Mouse (Mus musculus) hindbrain, embryonic 15.5 days (tissue): ENCODE data around the gene Kif19a. TPM values are rescaled to one million over a fixed set of nuclear protein-coding genes. Genes with fewer than 3 reads are reported as not detected.

Source experiments
- ATAC-seq: fragments of 200-750 bp; cut with Nextera tagmentation; 2 replicates; pipeline ENCODE4 v1.8.0; 2017; ENCODE audit warnings: low read depth, moderate number of reproducible peaks, moderate TSS enrichment; ENCODE audit not compliant: low FRiP score
- H3K27ac ChIP-seq: fragments of 300-500 bp; sonication (generic); replicated peaks from 2 replicates; pipeline ENCODE4 v1.5.1; 2015; ENCODE audit warnings: mild to moderate bottlenecking, inconsistent platforms
- H3K27me3 ChIP-seq: fragments of 300-500 bp; sonication (generic); 2 replicates; pipeline ENCODE4 v1.6.1; 2015; ENCODE audit warnings: control low read depth, inconsistent platforms
- H3K36me3 ChIP-seq: fragments of 300-500 bp; sonication (generic); 2 replicates; pipeline ENCODE4 v1.6.1; 2015; ENCODE audit warnings: control low read depth, inconsistent platforms
- H3K4me1 ChIP-seq: fragments of 300-500 bp; sonication (generic); replicated peaks from 2 replicates; pipeline ENCODE4 v1.6.1; 2015; ENCODE audit warnings: control low read depth, inconsistent platforms
- H3K4me2 ChIP-seq: fragments of 300-500 bp; sonication (generic); 2 replicates; pipeline ENCODE4 v1.6.1; 2015; ENCODE audit warnings: moderate library complexity, mild to moderate bottlenecking, inconsistent platforms
- H3K4me3 ChIP-seq: fragments of 300-500 bp; sonication (generic); 2 replicates; pipeline ENCODE4 v1.5.1; 2015; ENCODE audit warnings: mild to moderate bottlenecking, inconsistent platforms
- H3K9ac ChIP-seq: fragments of 300-500 bp; sonication (generic); 2 replicates; pipeline ENCODE4 v1.6.1; 2015; ENCODE audit warnings: inconsistent platforms
- H3K9me3 ChIP-seq: fragments of 300-500 bp; sonication (generic); 2 replicates; pipeline ENCODE4 v1.6.1; 2016; ENCODE audit warnings: control low read depth, inconsistent platforms
- WGBS: fragments of 180-500 bp; shearing (Covaris S2); methylation state at CpG from one replicate; pipeline ENCODE4 v1.1.7; 2015; 5-methylcytosine and 5-hydroxymethylcytosine counted together
- polyA plus RNA-seq: library from polyadenylated mRNA; unstranded; fragments of >200 nt; fragmentation: Nextera tagmentation; extraction: Ambion mirVana; gene quantifications from 2 replicates; pipeline ENCODE4 v1.2.1, GENCODE M21; 2015

The Kif19a gene
- polyA plus RNA-seq: 0.51 and 0.93 TPM in 2 replicates

DNA sequence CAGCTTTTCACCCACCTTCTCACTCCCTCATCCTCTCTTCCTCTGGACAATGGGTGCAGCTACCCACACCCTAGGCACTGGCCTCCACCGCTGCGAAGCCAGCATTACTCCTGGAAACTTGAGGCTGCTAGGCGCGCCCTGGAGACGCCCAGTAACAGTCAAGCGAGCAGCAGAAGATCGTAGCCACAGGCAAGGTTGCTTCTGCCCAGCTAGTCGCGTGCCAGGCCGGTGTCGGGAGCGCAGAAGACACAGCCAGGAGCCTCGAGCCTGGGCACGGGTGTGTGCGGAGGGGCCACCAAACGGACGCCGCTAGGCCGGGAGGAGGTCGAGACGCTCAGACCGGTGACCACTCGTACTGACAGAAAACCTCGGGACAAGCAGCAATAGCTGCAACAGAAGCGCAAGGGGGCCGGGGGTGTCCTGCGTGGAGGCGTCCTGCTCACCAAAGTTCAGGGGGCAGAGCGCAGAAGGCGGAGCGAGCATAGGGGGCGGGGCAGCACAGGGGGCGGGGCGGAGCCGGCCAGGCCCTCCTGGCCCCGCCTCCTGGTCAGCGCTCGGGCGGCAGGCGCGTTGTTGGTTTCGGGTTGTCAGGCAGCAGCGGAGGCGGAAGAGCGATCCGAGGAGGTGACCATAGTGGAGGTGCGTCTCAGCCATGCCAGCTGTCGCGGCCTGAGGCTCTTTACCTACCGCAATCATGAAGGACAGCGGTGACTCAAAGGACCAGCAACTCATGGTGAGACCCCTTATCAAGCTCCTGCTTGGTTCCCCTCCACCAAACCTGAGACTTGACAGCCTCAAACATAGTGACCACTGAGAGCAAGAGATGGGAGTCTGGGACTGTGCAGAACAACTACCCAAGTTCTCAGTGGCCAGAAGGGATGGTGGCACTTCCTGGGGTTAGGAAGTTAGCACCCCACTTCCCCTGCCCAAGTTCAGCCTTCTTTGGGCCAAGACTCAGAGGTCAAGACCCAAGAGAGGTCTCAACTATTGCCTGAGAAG lies at the start of gene Kif19a:
Gene Kif19a, plus strand, starts transcription at position 569 of the 999 bp plus-strand sequence.
- peak within 1 kb of the TSS; percentile 29 for H3K9ac ChIP-seq
- H3K4me1 ChIP-seq: peaks cover 11% of the 10 kb centered on the region
- peak within 1 kb of the TSS; percentile 92 for H3K4me2 ChIP-seq
- WGBS: 2% methylated on average over 45 of the region's 51 CpGs
- H3K27ac ChIP-seq: no peak within 1 kb of the TSS
- no peaks in the 10 kb centered on the region for H3K9me3 ChIP-seq
- H3K4me3 ChIP-seq: peak within 1 kb of the TSS; percentile 48
- peaks cover 23% of the 10 kb centered on the region for H3K27me3 ChIP-seq
- ATAC-seq: peak; percentile 63
- H3K36me3 ChIP-seq: no peaks in the 10 kb centered on the region

DNA sequence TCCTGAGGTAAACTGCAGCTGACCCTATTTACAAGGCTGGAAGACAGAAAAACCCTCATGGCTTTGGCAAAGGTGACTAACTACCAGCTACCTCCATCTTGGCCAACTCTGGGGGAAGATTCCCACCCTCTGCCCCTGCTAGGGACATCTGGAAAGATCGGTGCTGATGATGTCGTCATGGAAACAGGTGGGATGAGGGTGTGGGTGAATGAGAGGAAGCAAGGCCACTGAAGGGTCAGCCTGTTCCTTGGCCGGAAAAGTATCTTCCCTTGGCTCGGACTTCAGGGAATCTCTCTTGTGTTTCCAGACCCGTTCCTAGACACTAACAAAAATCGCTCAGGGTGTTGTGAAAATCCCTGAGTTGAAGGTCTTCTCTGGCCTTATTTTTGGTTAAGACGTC lies 49.7 kb upstream of the Kif19a start:
- H3K27ac ChIP-seq: no peak overlapping the region
- no peaks in the 10 kb centered on the region for H3K27me3 ChIP-seq
- H3K9ac ChIP-seq: no peak overlapping the region
- no peak for ATAC-seq
- H3K36me3 ChIP-seq: no peaks in the 10 kb centered on the region
- no peaks in the 10 kb centered on the region for H3K9me3 ChIP-seq
- H3K4me2 ChIP-seq: no peak overlapping the region
- H3K4me3 ChIP-seq: no peak overlapping the region
- H3K4me1 ChIP-seq: peaks cover 8% of the 10 kb centered on the region; the same call in 1 of the 2 replicates
- 61% methylated on average over 7 of the region's 7 CpGs for WGBS

DNA sequence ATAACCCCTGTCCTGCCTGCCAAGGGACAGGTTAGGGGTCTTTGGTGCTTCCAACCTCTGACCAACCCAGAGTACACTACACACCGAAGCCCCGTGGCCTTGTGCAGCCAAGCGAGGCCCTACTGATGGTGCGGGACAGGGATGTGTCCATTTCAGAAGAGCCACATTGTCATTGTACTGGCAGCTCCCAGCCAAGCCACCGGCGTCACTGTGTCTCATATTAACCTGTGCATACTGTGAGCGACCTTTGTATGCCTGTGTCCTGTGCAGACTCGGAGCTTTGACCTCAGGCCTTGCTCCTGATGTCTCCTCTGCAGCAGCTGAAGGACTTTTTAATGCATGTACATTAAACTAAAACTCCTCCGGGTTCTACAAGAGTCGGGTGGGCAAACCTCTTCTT lies 44.7 kb upstream of the Kif19a start:
- Histone ChIP-seq H3K9ac (no peak overlapping the region), H3K4me3 (no peak overlapping the region), H3K9me3 (no peaks in the 10 kb centered on the region), H3K4me2 (no peak overlapping the region), H3K27ac (no peak overlapping the region), H3K4me1 (0 out of 2 replicates have a peak, but pooled peaks cover under 1% of the 10 kb centered on the region), H3K36me3 (no peaks in the 10 kb centered on the region), H3K27me3 (no peaks in the 10 kb centered on the region)
- no peak for ATAC-seq
- 90% methylated on average over 10 of the region's 10 CpGs for WGBS

DNA sequence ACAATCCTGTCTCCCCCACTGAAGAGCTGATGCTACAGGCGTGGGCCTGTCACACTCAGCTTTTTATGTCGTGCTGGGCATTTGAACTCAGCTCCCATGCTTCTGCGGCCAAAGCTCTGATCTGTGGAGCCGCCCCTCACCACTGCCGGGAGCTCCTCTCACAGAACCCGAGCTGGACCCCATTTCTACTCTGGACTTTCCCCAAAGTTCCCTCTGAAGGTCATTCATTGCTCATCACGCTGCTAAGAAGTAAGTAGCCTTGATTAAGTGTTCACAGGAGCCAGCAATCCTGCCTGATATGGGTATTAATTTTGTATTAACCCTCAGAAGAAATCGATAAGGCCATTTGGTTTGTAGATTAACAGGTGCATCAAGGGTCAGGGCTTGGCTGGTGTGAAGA lies 42.8 kb upstream of the Kif19a start:
- H3K36me3 ChIP-seq: no peaks in the 10 kb centered on the region
- no peak for ATAC-seq
- WGBS: 87% methylated on average over 8 of the region's 8 CpGs

DNA sequence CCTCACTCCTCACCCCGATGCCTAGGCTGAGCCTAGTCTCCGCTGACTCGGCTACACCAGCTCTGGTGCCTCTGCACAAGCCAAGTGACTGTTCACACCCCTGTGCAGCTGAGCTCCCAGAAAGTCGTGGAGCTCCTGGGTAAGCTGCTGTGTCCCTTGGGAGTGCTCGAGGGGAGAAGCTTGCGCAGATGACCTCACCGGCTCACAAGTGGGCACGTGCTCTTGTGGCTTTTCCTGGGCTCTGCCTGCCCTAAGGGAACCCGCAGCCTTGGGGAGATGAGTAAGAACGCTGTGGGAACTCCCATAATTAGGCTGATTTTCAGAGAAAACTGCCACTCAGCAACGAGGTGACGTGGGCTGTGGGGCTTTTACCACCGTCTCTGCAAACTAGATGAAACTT lies 42.2 kb upstream of the Kif19a start:
- Histone ChIP-seq H3K27me3 (no peaks in the 10 kb centered on the region), H3K4me1 (peaks cover 14% of the 10 kb centered on the region), H3K9me3 (no peaks in the 10 kb centered on the region), H3K4me3 (no peak overlapping the region), H3K27ac (no peak overlapping the region), H3K4me2 (no peak overlapping the region), H3K36me3 (no peaks in the 10 kb centered on the region), H3K9ac (no peak overlapping the region)
- ATAC-seq: no peak
- WGBS: 77% methylated on average over 13 of the region's 13 CpGs

More for the DNA sequence above, 42.8 kb upstream of the Kif19a start:
- Histone ChIP-seq H3K4me2 (no peak overlapping the region), H3K27me3 (no peaks in the 10 kb centered on the region), H3K9me3 (no peaks in the 10 kb centered on the region), H3K27ac (no peak overlapping the region), H3K9ac (no peak overlapping the region), H3K4me3 (no peak overlapping the region), H3K4me1 (peaks cover 8% of the 10 kb centered on the region)

DNA sequence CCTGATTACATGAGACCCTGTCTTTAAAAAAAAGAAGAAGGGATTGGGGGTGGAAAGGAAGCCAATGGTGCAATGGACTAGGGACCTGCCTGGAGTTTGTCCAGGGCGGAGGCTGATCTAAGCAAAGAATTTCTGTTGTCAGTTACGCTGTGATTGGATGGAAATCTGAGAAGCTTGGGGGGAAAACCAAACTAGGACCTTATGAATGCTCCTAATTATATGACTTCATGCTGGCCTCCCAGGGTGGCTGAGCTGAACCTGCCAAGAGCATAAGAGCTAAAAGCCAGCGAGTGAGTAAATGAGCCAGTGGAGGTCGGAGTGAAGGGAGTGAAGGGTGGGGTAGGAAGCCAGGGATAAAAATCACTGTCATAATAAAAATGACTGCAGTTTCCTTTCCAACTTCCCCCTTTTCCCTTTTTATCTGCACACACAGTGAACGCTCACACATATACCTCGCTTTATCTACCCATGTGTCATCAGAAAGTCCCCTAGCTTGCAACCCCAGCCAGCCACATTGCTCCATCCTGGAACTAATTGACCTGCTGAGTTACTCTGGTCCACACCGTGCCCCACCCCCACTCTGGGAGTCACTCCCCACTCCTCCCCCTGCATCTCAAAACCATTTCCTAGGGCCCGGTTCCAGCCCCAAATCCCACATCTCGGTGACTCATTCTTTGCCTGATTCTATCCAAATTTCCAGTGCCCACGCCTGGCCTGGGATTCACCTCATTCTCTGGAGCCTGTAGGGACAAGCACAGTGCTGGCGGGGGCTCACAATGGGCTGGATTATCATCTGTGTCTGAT lies 40.2 kb upstream of the Kif19a start:
- H3K9me3 ChIP-seq: no peaks in the 10 kb centered on the region
- no peak overlapping the region for H3K27ac ChIP-seq
- H3K36me3 ChIP-seq: no peaks in the 10 kb centered on the region
- 62% methylated on average over 11 of the region's 11 CpGs for WGBS
- no peak overlapping the region for H3K4me3 ChIP-seq
- H3K9ac ChIP-seq: no peak overlapping the region
- peaks cover 29% of the 10 kb centered on the region for H3K4me1 ChIP-seq
- ATAC-seq: no peak
- H3K27me3 ChIP-seq: no peaks in the 10 kb centered on the region
- no peak overlapping the region for H3K4me2 ChIP-seq

DNA sequence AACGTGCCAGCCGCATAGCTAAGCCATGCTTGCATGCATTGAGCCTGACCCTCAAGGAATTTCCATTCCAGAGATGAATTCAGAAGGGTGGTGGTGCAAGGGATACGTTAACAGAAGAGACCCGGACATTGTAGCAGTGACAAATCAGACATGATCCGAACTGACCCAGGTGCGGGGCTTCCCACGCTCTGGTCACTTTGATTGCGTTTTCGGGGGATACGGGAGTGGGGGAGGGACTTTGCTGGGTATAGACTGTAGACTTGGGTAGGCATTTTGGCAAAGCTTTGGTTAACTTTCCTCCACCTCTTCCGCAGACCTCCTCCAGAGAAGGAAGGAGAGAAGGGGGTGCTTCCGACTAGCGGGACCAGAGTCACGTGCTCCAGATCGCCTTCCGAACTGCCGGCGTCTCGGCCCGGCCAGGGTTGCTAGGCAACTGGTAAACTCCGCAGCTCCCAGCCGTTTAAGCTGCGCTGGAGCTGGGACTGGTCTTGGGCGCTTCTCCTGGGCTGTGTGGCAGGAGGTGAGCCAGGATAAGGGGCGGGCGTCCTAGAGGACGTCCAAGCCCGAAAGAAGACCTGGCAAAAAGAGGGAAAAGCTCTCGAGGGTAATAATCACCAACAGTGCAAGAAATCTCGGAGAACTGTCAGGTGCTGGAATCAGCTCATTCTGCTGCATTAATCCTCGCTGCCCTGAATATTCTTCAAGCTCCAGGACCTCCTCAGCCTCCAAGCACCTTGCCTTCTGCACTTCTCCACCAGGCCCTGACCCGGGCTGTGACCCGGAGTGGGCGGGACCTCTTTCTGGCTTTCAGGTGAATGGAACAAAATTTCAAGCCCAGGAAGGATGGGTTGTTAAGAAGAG lies 38.0 kb upstream of the Kif19a start, which contains the start of gene Dnaic2:
Gene Dnaic2, plus strand, starts transcription at position 444 of the 861 bp plus-strand sequence.
- 7% methylated on average over 34 of the region's 34 CpGs for WGBS

DNA sequence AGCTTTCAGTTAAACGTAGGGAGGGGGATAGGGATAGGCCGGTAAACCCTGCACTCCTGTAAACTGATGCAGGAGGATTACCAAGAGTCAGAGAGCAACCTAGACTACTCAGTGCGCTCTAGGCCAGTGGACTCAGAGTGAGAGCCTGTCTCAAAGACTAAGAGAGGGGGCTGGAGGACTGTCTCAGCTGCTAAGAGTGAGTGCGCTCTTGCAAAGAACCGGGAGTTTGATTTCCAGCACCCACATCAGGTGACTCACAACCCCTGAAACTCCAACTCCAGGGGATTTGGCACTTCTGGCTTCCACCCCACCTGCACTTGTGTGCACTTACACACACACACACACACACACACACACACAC lies 37.4 kb upstream of the Kif19a start:
- Histone ChIP-seq H3K9ac (peak overlapping the region; percentile 28; the same call in 1 of the 2 replicates), H3K4me1 (peaks cover 29% of the 10 kb centered on the region), H3K27ac (0 out of 2 replicates have a peak overlapping the region, but pooled peaks have one; percentile 30), H3K4me2 (peak overlapping the region; percentile 82), H3K4me3 (peak overlapping the region; percentile 39), H3K27me3 (no peaks in the 10 kb centered on the region), H3K9me3 (no peaks in the 10 kb centered on the region), H3K36me3 (no peaks in the 10 kb centered on the region)
- no peak for ATAC-seq
- WGBS: 34% methylated on average over 5 of the region's 5 CpGs

More for the DNA sequence above, 38.0 kb upstream of the Kif19a start, which contains the start of gene Dnaic2:
- Histone ChIP-seq H3K4me3 (peak within 1 kb of the TSS; percentile 39), H3K36me3 (no peaks in the 10 kb centered on the region), H3K9ac (peak within 1 kb of the TSS; percentile 28), H3K4me2 (peak within 1 kb of the TSS; percentile 82), H3K27me3 (no peaks in the 10 kb centered on the region), H3K4me1 (peaks cover 29% of the 10 kb centered on the region), H3K9me3 (no peaks in the 10 kb centered on the region), H3K27ac (0 out of 2 replicates have a peak within 1 kb of the TSS, but pooled peaks have one; percentile 30)
- ATAC-seq: peak; percentile 88

DNA sequence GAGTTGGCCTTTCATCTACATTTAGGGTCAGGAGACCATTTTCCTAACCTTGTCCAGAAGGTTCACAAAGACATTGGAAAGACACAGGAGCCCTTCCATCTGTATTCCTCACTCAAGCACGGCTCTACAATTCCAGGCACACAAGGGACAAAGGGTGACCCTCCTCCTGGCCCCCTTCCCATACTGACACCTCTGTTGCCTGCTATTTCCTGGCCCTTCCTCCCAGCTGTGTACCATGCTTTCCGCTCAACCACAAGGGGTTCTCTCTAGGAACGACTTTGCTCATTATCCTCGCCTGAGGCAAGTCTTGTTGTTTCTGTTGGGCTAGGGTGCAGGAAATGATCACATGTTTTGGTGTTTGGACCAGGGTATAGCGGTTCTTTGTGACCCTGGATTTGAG lies 36.9 kb upstream of the Kif19a start:
- H3K27ac ChIP-seq: no peak overlapping the region
- H3K9ac ChIP-seq: no peak overlapping the region
- H3K27me3 ChIP-seq: no peaks in the 10 kb centered on the region
- no peak overlapping the region for H3K4me2 ChIP-seq
- H3K4me1 ChIP-seq: peaks cover 29% of the 10 kb centered on the region
- no peak overlapping the region for H3K4me3 ChIP-seq
- no peaks in the 10 kb centered on the region for H3K9me3 ChIP-seq
- no peak for ATAC-seq
- no peaks in the 10 kb centered on the region for H3K36me3 ChIP-seq
- 50% methylated on average over 5 of the region's 5 CpGs for WGBS

DNA sequence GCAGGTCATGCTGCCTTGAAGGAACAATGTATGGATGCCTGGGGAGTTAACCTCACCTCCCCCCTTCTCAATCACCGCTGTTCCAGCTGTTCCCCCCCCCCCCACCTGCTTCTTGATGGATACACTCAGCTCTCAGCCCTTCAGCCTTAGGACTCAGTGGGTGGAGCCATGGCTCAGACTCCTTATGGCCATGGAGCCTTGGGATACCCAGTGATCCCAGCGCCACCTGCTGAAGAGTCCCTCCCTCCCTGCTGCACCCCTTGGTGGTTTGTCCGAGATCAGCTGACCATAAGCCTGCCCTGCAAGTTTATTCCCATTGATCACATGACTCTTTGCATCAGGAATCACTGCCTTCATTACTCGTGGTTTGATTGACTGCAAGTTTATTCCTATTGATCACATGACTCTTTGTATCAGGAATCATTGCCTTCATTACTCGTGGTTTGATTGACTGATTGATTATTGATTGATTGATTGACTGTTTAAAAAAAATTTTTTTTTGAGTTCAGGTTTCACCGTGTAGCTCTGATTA lies 35.3 kb upstream of the Kif19a start:
- Histone ChIP-seq H3K9me3 (no peaks in the 10 kb centered on the region), H3K27ac (0 out of 2 replicates have a peak overlapping the region, but pooled peaks have one; percentile 10), H3K4me1 (peaks cover 29% of the 10 kb centered on the region), H3K4me2 (no peak overlapping the region), H3K27me3 (no peaks in the 10 kb centered on the region), H3K4me3 (no peak overlapping the region), H3K36me3 (no peaks in the 10 kb centered on the region), H3K9ac (no peak overlapping the region)
- ATAC-seq: no peak
- 52% methylated on average over 6 of the region's 6 CpGs for WGBS

DNA sequence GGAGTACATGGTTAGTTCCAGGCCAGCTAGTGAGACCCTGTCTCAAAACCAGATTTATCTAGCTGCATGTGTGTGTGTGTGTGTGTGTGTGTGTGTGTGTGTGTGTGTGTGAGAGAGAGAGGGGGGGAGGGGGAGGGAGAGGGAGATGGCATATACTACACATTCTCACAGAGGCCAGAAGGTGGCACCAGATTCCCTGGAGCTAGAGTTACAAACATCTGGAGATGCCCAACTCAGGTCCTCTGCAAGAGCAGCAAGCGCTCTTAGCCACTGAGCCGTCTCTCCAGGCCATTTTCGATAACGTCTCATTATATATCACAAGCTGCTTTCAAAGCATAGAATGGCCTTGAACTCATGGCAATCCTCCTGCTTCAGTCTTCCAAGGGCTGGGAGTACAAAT lies 33.5 kb upstream of the Kif19a start:
- no peaks in the 10 kb centered on the region for H3K36me3 ChIP-seq
- ATAC-seq: no peak
- no peaks in the 10 kb centered on the region for H3K27me3 ChIP-seq
- H3K9me3 ChIP-seq: no peaks in the 10 kb centered on the region
- H3K4me1 ChIP-seq: peaks cover 29% of the 10 kb centered on the region
- no peak overlapping the region for H3K27ac ChIP-seq
- no peak overlapping the region for H3K4me2 ChIP-seq
- WGBS: 89% methylated on average over 4 of the region's 4 CpGs
- no peak overlapping the region for H3K4me3 ChIP-seq
- no peak overlapping the region for H3K9ac ChIP-seq
